ENCODE assay signal across 27 mouse cellular contexts in the genomic region with DNA sequence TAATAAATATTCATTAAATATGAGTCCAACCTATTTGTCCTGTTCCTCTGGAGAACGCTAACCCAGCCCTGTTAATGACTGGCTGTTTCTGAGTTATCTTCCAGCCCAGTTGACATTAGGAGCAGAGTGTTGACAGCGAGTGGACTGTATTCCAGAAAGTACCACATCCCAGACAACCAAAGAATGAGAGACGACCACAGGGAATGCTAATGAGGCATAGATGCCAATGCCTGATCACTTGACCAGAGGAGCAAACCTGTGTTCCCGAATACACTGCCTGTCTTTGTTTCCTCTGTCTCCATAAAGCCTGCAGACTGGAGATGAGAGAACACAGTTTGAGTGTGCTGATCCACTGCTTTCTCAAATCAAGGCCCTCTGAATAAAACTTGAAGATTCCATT.
"Had no signal": no experiment of that assay in that cellular context is flagged by ENCODE, and none has a peak within 500 bp of the region (broad histone marks: within the 10 kb centered on the region; RNA-seq: fewer than 3 reads in every experiment).

No protein-coding gene starts in this region.

- H3K27ac ChIP-seq: limb, embryonic 10.5 days; limb, embryonic 12.5 days; limb, embryonic 13.5 days; limb, embryonic 15.5 days; liver, embryonic 12.5 days; liver, embryonic 13.5 days; liver, embryonic 14.5 days; liver, embryonic 15.5 days; lung, embryonic 15.5 days; macrophage; midbrain, embryonic 10.5 days; midbrain, embryonic 12.5 days; midbrain, embryonic 13.5 days; midbrain, embryonic 15.5 days had no signal

- H3K27me3 ChIP-seq: liver, embryonic 12.5 days; liver, embryonic 13.5 days; liver, embryonic 15.5 days; lung, embryonic 15.5 days; megakaryocyte, embryonic 14.5 days; midbrain, embryonic 12.5 days; midbrain, embryonic 13.5 days; midbrain, embryonic 15.5 days had no signal

- H3K4me3 ChIP-seq: limb, embryonic 10.5 days; limb, embryonic 12.5 days; limb, embryonic 13.5 days; limb, embryonic 15.5 days; liver, embryonic 12.5 days; liver, embryonic 13.5 days; liver, embryonic 15.5 days; lung, embryonic 15.5 days; megakaryocyte, embryonic 14.5 days; midbrain, embryonic 10.5 days; midbrain, embryonic 12.5 days; midbrain, embryonic 13.5 days; midbrain, embryonic 15.5 days; myocyte had no signal

- DNase-seq: left cerebral cortex, postnatal 4 days; liver; liver, embryonic 13.5 days; liver, postnatal 0 days; lung, adult 18-20 months; lung, adult 2 months; lung, embryonic 14.5 days; lung, postnatal 10 days; lung, postnatal 14 days; lung, postnatal 36 days; lung, postnatal 4 days; midbrain, embryonic 14.5 days had no signal

- H3K4me1 ChIP-seq: limb, embryonic 10.5 days; limb, embryonic 12.5 days; liver, embryonic 12.5 days; liver, embryonic 13.5 days; liver, embryonic 15.5 days; midbrain, embryonic 12.5 days had no signal

- H3K36me3 ChIP-seq: limb, embryonic 10.5 days; limb, embryonic 12.5 days; limb, embryonic 13.5 days; limb, embryonic 15.5 days; liver, embryonic 12.5 days; liver, embryonic 13.5 days; liver, embryonic 15.5 days; lung, embryonic 15.5 days; midbrain, embryonic 10.5 days; midbrain, embryonic 12.5 days; midbrain, embryonic 13.5 days; midbrain, embryonic 15.5 days had no signal
